8 mouse cellular contexts compared by ENCODE assay signal in the genomic region with DNA sequence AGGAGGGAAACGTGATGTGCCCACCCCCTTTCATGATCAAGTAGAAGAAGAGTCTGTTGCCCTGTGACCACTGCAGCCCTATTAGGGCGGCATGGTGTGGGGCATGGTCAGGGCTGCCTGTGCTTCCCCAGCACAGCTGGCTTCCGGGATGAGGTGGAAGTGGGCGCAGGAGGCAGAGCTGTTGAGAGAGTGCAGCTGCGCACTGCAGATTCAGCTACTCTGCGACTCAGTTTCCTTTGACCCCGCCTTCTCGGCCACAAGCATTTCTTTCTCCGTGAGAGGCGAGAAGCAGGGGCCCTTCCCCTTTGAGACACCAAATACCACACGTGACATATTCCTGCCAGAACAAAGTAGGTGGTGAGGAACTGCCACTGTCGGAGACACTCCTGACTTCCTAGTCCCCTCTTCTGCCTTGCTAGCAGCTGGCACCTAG. TPM values are rescaled to one million over a fixed set of nuclear protein-coding genes. Genes with fewer than 3 reads are reported as not detected.
DNase-seq lines count a peak whose midpoint lies in the region; ATAC-seq and TF ChIP-seq lines count a peak whose summit lies in the region.
"Had no signal": no experiment of that assay in that cellular context is flagged by ENCODE, and none has a peak within 500 bp of the region (broad histone marks: within the 10 kb centered on the region; RNA-seq: fewer than 3 reads in every experiment).

No protein-coding gene starts in this region.

- no peaks in the 10 kb centered on the region; the same call in 1 of the 2 replicates for H3K79me2 ChIP-seq in MEL (ENCODE audit: control insufficient read depth, insufficient read depth, low read length, poor library complexity)
- H3K79me2 ChIP-seq in myocyte (ENCODE audit: control insufficient read depth, insufficient read depth): no peaks in the 10 kb centered on the region

- no peak for TF ChIP-seq EP300 in MEL (IDR thresholded peaks at IDR 0.05; ENCODE audit: low read depth in 1 of 2, low read length in 2 of 2)
- TF ChIP-seq EP300 in liver, embryonic 14.5 days (IDR thresholded peaks at IDR 0.05; ENCODE audit: low read depth): no peak

- no peaks in the 10 kb centered on the region for H3K9me3 ChIP-seq in MEL (replicated peaks; ENCODE audit: insufficient read depth, low read length)
- no peaks in the 10 kb centered on the region for H3K9me3 ChIP-seq in liver, embryonic 14.5 days (ENCODE audit: control insufficient read depth, low read length)
- H3K9me3 ChIP-seq in stomach, embryonic 16.5 days (replicated peaks; ENCODE audit: control insufficient read depth, low read length): no peaks in the 10 kb centered on the region

- peak overlapping the region; percentile 65 for H3K27ac ChIP-seq in MEL (ENCODE audit: control insufficient read depth, low read depth, low read length)
- no peak overlapping the region for H3K27ac ChIP-seq in liver, embryonic 14.5 days
- H3K27ac ChIP-seq in stomach, embryonic 16.5 days (ENCODE audit: low read length): peak overlapping the region; percentile 11; the same call in 1 of the 2 replicates

- H3K36me3 ChIP-seq in MEL (ENCODE audit: control insufficient read depth in 1 of 2, insufficient read depth in 2 of 2, low read length in 2 of 2): peaks cover 0 to 3% of the 10 kb centered on the region in 2 experiments; a peak in 1 of 4 replicates
- H3K36me3 ChIP-seq in liver, embryonic 14.5 days (replicated peaks; ENCODE audit: control insufficient read depth, insufficient read depth, low read depth): no peaks in the 10 kb centered on the region
- no peaks in the 10 kb centered on the region for H3K36me3 ChIP-seq in myocyte (ENCODE audit: control insufficient read depth, insufficient read depth)
- no peaks in the 10 kb centered on the region for H3K36me3 ChIP-seq in stomach, embryonic 16.5 days (ENCODE audit: control insufficient read depth, insufficient read depth, low read length)

- DNase-seq in MEL (ENCODE audit: low read depth, low spot score): peak; percentile 95
- DNase-seq in embryo, embryonic 11 days: peak; percentile 73
- peak; percentile 35 for DNase-seq in heart, adult 8-10 months (ENCODE audit: low spot score)
- peak; percentile 19 for DNase-seq in kidney, adult 18-20 months
- peak in 2 of 3 experiments; percentile 18 to 37 for DNase-seq in liver, embryonic 14.5 days (ENCODE audit: low read depth in 3 of 3, low spot score in 3 of 3)

- no peak overlapping the region for H3ac ChIP-seq in myocyte (ENCODE audit: control insufficient read depth, insufficient read length)

- TF ChIP-seq CTCF in MEL (IDR thresholded peaks at IDR 0.05 in 2 of 3, conservative IDR thresholded peaks at IDR 0.05 in 1 of 3; ENCODE audit: control insufficient read depth in 1 of 3, insufficient read depth in 1 of 3, low read depth in 2 of 3, low read length in 3 of 3, poor library complexity in 1 of 3, severe bottlenecking in 1 of 3): no peak
- TF ChIP-seq CTCF in liver, embryonic 14.5 days (IDR thresholded peaks at IDR 0.05; ENCODE audit: low read depth): no peak

- no peak for TF ChIP-seq RAD21 in MEL (IDR thresholded peaks at IDR 0.05; ENCODE audit: low read depth, low read length)

- H3K4me3 ChIP-seq in MEL (ENCODE audit: control insufficient read depth in 1 of 2, insufficient read depth in 1 of 2, low read depth in 2 of 2, low read length in 2 of 2) (peak overlapping the region; percentile 57 to 61), myocyte (no peak overlapping the region)
- peak overlapping the region; percentile 28 to 40 for H3K4me3 ChIP-seq in liver, embryonic 14.5 days (ENCODE audit: insufficient read depth in 1 of 2, low read depth in 2 of 2, low read length in 2 of 2)
- peak overlapping the region; percentile 41 for H3K4me3 ChIP-seq in stomach, embryonic 16.5 days (replicated peaks; ENCODE audit: low read length)

- peak overlapping the region; percentile 75 for H3K9ac ChIP-seq in MEL (ENCODE audit: control insufficient read depth, low read depth, low read length, poor library complexity, severe bottlenecking)
- H3K9ac ChIP-seq in liver, embryonic 14.5 days (replicated peaks): peak overlapping the region; percentile 51; the same call in 1 of the 2 replicates
- peak overlapping the region; percentile 68 for H3K9ac ChIP-seq in stomach, embryonic 16.5 days (ENCODE audit: low read length)

- peak; percentile 88 to 90 for TF ChIP-seq POLR2A in MEL (IDR thresholded peaks at IDR 0.05; ENCODE audit: control insufficient read depth in 1 of 2, insufficient read depth in 1 of 2, low read depth in 1 of 2, low read length in 2 of 2, poor library complexity in 1 of 2)
- TF ChIP-seq POLR2A in myocyte (IDR thresholded peaks at IDR 0.05; ENCODE audit: insufficient read length, low read depth): no peak

- peaks cover 0 to 7% of the 10 kb centered on the region in 2 experiments; a peak in 2 of 4 replicates for H3K4me1 ChIP-seq in MEL (ENCODE audit: control insufficient read depth in 1 of 2, insufficient read depth in 2 of 2, low read length in 2 of 2)
- H3K4me1 ChIP-seq in liver, embryonic 14.5 days (replicated peaks; ENCODE audit: control insufficient read depth in 2 of 2, insufficient read depth in 2 of 2, low read length in 1 of 2): peaks cover 0 to 11% of the 10 kb centered on the region in 2 experiments; a peak in 2 of 4 replicates
- peaks cover 8% of the 10 kb centered on the region for H3K4me1 ChIP-seq in stomach, embryonic 16.5 days (ENCODE audit: control insufficient read depth, insufficient read depth, low read length)

- H3K27me3 ChIP-seq in MEL (ENCODE audit: control insufficient read depth in 1 of 2, insufficient read depth in 2 of 2, low read length in 2 of 2) (no peaks in the 10 kb centered on the region), myocyte (ENCODE audit: control insufficient read depth, insufficient read depth, insufficient read length) (no peaks in the 10 kb centered on the region)
- H3K27me3 ChIP-seq in liver, embryonic 14.5 days (ENCODE audit: control insufficient read depth, insufficient read depth, low read length): no peaks in the 10 kb centered on the region
- H3K27me3 ChIP-seq in stomach, embryonic 16.5 days (ENCODE audit: control insufficient read depth, insufficient read depth, low read length): no peaks in the 10 kb centered on the region

- peak overlapping the region; percentile 60 for H3K4me2 ChIP-seq in liver, embryonic 14.5 days (ENCODE audit: low read depth)
- peak overlapping the region; percentile 10 for H3K4me2 ChIP-seq in myocyte (ENCODE audit: low read depth)
- peak overlapping the region; percentile 71 for H3K4me2 ChIP-seq in stomach, embryonic 16.5 days (ENCODE audit: low read depth, low read length)

- WGBS in liver, embryonic 14.5 days (ENCODE audit: insufficient replicate concordance): 3% methylated on average over 12 of the region's 12 CpGs
- WGBS in stomach, embryonic 16.5 days: 2% methylated on average over 12 of the region's 12 CpGs

- ATAC-seq in liver, embryonic 14.5 days (ENCODE audit: insufficient read depth): peak; percentile 77
- ATAC-seq in stomach, embryonic 16.5 days (ENCODE audit: insufficient read depth, low FRiP score): peak; percentile 81

TF ChIP-seq in MEL, 35 proteins besides CTCF, POLR2A, EP300 and RAD21 (continues in another document):
- no peak for TF ChIP-seq CHD2 (IDR thresholded peaks at IDR 0.05; ENCODE audit: low read length)
- TF ChIP-seq USF1 (IDR thresholded peaks at IDR 0.05; ENCODE audit: low read depth, low read length): peak; percentile 92
- TF ChIP-seq POLR2AphosphoS2 (IDR thresholded peaks at IDR 0.05; ENCODE audit: low read length): peak; percentile 71; the same call in 1 of the 2 replicates

TF ChIP-seq in myocyte, 11 proteins besides CTCF, POLR2A, EP300 and RAD21:
- TF ChIP-seq E2F4 (IDR thresholded peaks at IDR 0.05; ENCODE audit: insufficient read depth) (no peak), MYOD1 (IDR thresholded peaks at IDR 0.05; ENCODE audit: control insufficient read depth in 1 of 3, insufficient read length in 2 of 3, low read depth in 2 of 3) (peak in 1 of 3 experiments; percentile 7)

RNA-seq across cellular contexts. Expression of a gene that starts 22.0 kb away (rescaled TPM):
- total RNA-seq in MEL (2012; rRNA removed): 0.78 and 1.0 TPM in 2 replicates
- polyA plus RNA-seq in MEL (2012; ENCODE audit: insufficient read depth in 1 of 2, insufficient read length in 2 of 2, low read depth in 1 of 2, low replicate concordance in 2 of 2, missing spikeins in 1 of 2) (1 to 10 TPM in 1 of 2 experiments, not detected in 1; 2.1 TPM), myocyte (2012; fragmentation: generic; extraction: Trizol) (0.40 TPM)
- 1 to 10 TPM; 1.6 to 2.7 (median 2.1) TPM for total RNA-seq in heart, adult 8-10 months (2022)
- 0.70 and 1.0 TPM in 2 replicates for polyA plus RNA-seq in liver, embryonic 14.5 days (2012; rRNA removed)
- polyA plus RNA-seq in liver, embryonic 14.5 days (2014; fragmentation: Nextera tagmentation; extraction: Ambion mirVana): 0.34 and 0.39 TPM in 2 replicates
- 0.79 and 1.1 TPM in 2 replicates for polyA plus RNA-seq in stomach, embryonic 16.5 days (2015; fragmentation: Nextera tagmentation; extraction: Ambion mirVana)

RNA-seq across cellular contexts. Expression of a gene that starts 22.3 kb away (rescaled TPM):
- total RNA-seq in MEL (2012; rRNA removed): 404 and 420 TPM in 2 replicates
- polyA plus RNA-seq in MEL (2012; ENCODE audit: insufficient read depth in 1 of 2, insufficient read length in 2 of 2, low read depth in 1 of 2, low replicate concordance in 2 of 2, missing spikeins in 1 of 2): 100 to 1,000 TPM; 150 to 555 TPM
- total RNA-seq in heart, adult 8-10 months (2022): 100 to 1,000 TPM; 347 to 447 (median 351) TPM
- polyA plus RNA-seq in liver, embryonic 14.5 days (2012; rRNA removed): 62.3 and 140 TPM in 2 replicates
- 214 and 222 TPM in 2 replicates for polyA plus RNA-seq in liver, embryonic 14.5 days (2014; fragmentation: Nextera tagmentation; extraction: Ambion mirVana)
- polyA plus RNA-seq in myocyte (2012; fragmentation: generic; extraction: Trizol): 138 TPM
- 669 and 693 TPM in 2 replicates for polyA plus RNA-seq in stomach, embryonic 16.5 days (2015; fragmentation: Nextera tagmentation; extraction: Ambion mirVana)

RNA-seq across cellular contexts. Expression of a gene that starts 36.2 kb away (rescaled TPM):
- total RNA-seq in MEL (2012; rRNA removed): 1.3 and 1.8 TPM in 2 replicates
- not detected for polyA plus RNA-seq in MEL (2012; ENCODE audit: insufficient read depth in 1 of 2, insufficient read length in 2 of 2, low read depth in 1 of 2, low replicate concordance in 2 of 2, missing spikeins in 1 of 2)
- 10 to 100 TPM in 3 of 4 experiments, 1 to 10 TPM in 1; 6.3 to 16.6 (median 15.0) TPM for total RNA-seq in heart, adult 8-10 months (2022)
- polyA plus RNA-seq in liver, embryonic 14.5 days (2012; rRNA removed): not detected in 2 replicates
- polyA plus RNA-seq in liver, embryonic 14.5 days (2014; fragmentation: Nextera tagmentation; extraction: Ambion mirVana): not detected in 2 replicates
- not detected for polyA plus RNA-seq in myocyte (2012; fragmentation: generic; extraction: Trizol)
- not detected in 2 replicates for polyA plus RNA-seq in stomach, embryonic 16.5 days (2015; fragmentation: Nextera tagmentation; extraction: Ambion mirVana)
- polyA plus RNA-seq: gonadal fat pad, adult 2 months had no signal

RNA-seq across cellular contexts. Expression of a gene that starts 51.2 kb away (rescaled TPM):
- 7.0 and 9.7 TPM in 2 replicates for total RNA-seq in MEL (2012; rRNA removed)
- polyA plus RNA-seq in MEL (2012; ENCODE audit: insufficient read depth in 1 of 2, insufficient read length in 2 of 2, low read depth in 1 of 2, low replicate concordance in 2 of 2, missing spikeins in 1 of 2) (10 to 100 TPM in 1 of 2 experiments, not detected in 1; 15.6 TPM), myocyte (2012; fragmentation: generic; extraction: Trizol) (15.5 TPM)
- 10 to 100 TPM; 35.3 to 44.4 (median 39.4) TPM for total RNA-seq in heart, adult 8-10 months (2022)
- polyA plus RNA-seq in liver, embryonic 14.5 days (2012; rRNA removed): 0.89 and 0.95 TPM in 2 replicates
- 0.33 and 0.46 TPM in 2 replicates for polyA plus RNA-seq in liver, embryonic 14.5 days (2014; fragmentation: Nextera tagmentation; extraction: Ambion mirVana)
- polyA plus RNA-seq in stomach, embryonic 16.5 days (2015; fragmentation: Nextera tagmentation; extraction: Ambion mirVana): 1.5 and 1.8 TPM in 2 replicates

Comparison
In these comparisons a context has a peak if more than half of its experiments do, and no peak if none do; other contexts are left out.
1. DNase-seq: peak in every context shown above with its lines; median percentile 95 in MEL; 73 in embryo, embryonic 11 days; 35 in heart, adult 8-10 months; 28 in liver, embryonic 14.5 days; 19 in kidney, adult 18-20 months.
2. H3K4me2 ChIP-seq: peak in every context shown above with its lines; median percentile 71 in stomach, embryonic 16.5 days; 60 in liver, embryonic 14.5 days; 10 in myocyte.